Mouse (Mus musculus) embryo, embryonic 11 days (tissue): ENCODE measurements around the gene Adgrf4.
A peak's percentile ranks its signal among the peaks of the same experiment; 100 is the strongest.

ENCODE experiments used
- DNase-seq: peaks from one replicate; pipeline ENCODE4 v3.0.0-alpha.2; 2015

Adgrf4 gene

DNA sequence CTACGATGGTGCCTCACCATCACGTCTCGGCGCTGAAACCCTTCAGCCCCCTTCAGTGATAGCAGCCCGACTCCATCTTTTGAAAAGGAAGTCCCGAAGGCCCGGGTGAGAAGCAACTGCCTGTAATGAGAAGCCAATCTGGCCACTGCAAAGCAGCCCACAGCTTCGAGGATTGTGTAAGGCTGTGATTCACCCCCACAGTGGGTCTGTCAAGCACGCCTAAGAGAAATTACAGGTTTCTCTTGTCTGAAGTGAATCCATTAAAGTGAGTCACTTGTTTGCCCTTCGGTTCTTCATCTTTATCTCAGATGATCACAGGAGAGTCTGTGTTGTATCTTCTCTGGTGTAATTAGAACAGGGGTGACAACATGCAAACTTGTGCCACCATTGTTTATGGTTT, at the start of gene Adgrf4:
TSS of gene Adgrf4 (minus strand) at position 149 of the 400 bp plus-strand sequence.
- no peak for DNase-seq

GRCm38 (mm10) chr17:42741801-42742217, 49.7 kb upstream of the Adgrf4 start, which contains the start of gene Adgrf2:
TSS of gene Adgrf2 (minus strand) at chr17:42742179.
- DNase-seq, result peak; percentile 2

DNA sequence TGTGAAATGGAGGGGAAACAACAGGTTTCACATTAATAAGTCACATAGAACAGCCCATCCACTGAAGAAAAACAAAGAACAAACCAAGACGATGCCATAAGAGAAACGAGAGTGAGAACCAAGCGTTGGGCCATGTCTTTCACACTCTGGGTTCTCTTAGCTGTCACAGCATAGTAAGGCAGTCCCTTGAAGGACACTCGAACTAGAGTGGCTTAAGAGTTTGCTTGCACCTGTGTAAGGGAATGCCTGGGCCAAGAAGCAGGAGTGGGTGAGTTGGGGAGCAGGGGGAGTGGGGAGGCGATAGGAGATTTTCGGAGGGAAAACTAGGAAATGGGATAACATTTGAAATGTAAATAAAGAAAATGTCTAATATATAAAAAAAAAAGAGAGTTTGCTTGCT, 46.7 kb upstream of the Adgrf4 start:
- no peak for DNase-seq

GRCm38 (mm10) chr17:42717161-42717560, 25.1 kb upstream of the Adgrf4 start:
- DNase-seq, result no peak

DNA sequence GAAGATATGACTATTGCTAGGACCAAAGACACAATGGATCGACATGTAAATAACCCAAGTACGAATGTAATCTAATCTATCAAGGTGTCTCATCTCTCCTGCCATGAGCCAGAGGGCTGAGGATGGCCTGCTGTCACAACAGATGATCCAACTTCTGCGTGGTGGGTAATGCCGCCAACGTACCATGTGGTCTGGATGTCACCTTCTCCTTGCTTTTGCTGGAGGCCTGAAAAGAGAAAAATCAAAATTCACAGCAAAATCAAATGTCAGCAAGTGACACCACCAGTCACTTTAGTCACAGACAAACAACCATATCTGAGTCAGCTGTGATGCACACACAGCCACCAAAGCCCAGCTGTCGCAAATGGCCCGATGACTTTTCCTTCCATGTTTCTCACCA, 22.9 kb upstream of the Adgrf4 start:
- DNase-seq, result no peak

- DNase-seq, result no peak
These were observed 18.6 kb upstream of the Adgrf4 start for GRCm38 (mm10) chr17:42710717-42711116.

DNA sequence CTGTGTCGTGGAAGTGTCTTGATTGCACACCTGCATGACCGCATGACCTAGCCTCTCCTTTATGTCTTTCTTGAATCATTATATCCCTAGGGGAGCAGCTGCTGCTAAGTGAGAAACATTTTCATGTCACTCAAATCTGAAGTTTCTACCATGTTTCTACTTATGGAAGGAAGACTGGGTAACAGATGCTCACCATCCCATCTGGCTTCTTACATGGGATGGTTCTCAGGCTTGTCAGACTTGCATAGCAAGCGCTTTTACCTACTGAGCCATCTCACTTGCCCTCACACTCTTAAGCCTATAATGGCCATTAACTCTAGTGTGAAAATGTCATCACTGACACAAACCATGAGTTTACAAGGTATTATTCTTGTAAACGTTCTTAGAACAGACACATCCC, 13.5 kb upstream of the Adgrf4 start:
- DNase-seq, result no peak

DNA sequence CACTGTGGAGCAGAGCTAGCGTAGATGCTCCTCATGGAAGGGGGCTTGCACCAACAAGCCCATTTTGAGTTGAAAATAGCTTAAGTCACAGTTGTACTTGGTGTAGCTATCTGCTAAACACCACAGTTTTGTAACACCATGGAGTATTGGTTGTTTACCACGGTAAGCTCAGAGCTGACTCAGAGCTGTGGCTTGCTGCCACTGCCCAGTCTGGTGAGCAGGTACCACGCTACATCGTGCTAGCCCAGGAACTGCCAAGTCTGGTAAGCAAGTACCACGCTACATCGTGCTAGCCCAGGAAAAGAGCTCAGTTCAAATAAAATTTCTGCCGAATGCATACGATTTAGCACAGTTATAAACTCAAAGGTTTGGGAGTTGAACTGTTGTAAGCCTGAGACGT, 10.1 kb upstream of the Adgrf4 start:
- no peak for DNase-seq

GRCm38 (mm10) chr17:42694730-42695129, 2.6 kb upstream of the Adgrf4 start:
- DNase-seq, result no peak

DNA sequence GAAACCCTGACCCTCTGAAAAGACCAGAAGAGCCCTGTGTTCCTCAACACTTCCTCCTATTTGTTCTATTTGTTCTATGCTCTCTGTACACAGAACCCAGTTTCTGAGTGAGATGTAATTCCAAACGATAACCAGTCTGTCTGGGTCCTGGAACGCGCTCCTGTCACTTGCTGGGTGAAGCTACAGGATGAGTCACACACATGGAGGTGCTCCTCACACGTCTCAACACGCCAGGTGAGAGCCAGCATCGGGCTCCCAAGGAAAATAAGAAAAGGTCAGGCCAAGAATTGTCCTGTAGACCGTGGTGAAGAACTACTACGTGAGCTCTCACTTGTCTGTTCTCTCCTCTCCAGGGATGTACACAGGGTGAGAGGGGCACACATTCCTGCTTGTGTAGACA, 1.6 kb downstream of the Adgrf4 start:
- DNase-seq, result no peak

- peak; percentile 82 for DNase-seq
These were observed 33.3 kb downstream of the Adgrf4 start for GRCm38 (mm10) chr17:42658634-42659422.

- DNase-seq, result no peak
These were observed 48.7 kb downstream of the Adgrf4 start for GRCm38 (mm10) chr17:42643416-42643815.

GRCm38 (mm10) chr17:42630206-42630605, 61.9 kb downstream of the Adgrf4 start:
- no peak for DNase-seq

DNA sequence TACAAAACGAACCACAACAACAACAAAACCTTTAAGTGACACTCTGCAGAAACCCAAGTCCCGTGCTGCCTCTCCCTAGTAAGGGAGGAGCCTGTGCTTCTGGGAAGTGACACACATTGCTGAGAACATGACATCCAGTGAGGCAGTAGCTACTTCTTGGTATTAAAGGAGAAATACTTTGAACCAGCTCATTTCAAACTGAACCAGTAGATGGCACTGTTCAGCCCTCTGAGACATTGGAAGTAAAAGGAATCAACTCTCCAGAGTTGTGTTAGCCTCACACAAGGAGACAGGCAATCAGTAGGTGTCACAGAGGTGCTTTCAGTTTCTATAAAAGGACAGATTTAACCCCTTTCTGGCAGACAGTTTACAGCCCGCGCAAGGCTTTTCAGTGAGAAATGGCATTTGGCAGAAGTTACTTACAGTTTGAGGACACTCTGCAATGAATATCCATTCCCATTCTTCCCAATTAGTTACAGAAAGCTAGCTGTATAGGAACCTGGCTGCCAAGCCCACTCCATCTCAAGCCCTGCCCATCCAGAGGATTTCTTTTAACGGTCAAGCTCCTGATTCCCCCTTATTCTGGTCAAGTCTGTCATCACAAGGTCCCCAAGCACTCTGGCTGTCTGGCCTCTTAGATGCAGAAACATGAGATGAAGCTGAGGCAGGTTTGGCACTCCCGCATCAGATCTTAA, 78.9 kb downstream of the Adgrf4 start:
- peak; percentile 70 for DNase-seq

DNA sequence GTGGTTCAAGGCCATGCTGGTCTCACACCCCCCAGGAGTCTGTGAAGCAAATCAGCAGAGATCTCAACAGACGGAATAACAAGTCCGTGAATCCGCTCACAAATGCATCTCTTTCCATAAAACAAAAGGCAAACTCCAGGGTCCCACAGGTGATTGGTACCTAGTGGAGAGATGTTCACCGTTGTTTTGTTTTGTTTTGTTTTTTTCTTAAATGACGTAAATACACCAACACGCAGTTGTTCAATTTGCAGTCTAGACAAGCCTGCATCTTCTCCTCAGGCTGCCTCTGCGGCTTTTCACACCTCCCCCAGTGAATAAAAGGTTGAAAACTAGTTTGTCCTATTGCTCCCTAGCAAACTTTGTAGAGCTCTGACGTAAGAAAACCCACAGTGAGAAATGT, 80.8 kb downstream of the Adgrf4 start, which contains the start of gene Opn5:
TSS of gene Opn5 (minus strand) at position 101 of the 400 bp plus-strand sequence.
- DNase-seq, result no peak

DNA sequence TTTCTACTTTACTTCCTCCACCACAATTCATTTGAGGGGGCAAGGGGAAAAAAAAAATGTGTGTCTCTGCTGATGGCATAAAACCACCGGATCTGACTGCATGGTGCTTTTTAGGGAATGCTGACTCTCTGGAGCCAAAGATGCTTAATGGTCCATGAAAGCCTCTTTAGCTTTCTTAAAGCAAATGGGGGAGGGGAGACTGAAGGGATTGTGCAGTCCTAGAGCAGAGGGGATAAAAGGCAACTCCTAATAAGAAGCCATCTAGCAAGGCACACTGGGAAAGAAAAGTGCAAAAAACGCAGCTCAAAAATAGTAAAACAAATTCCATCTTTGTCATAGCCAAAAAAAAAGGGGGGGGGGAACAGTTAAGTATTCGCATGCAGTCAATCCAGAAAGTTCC, 83.8 kb downstream of the Adgrf4 start:
- peak; percentile 68 for DNase-seq
